Mouse (Mus musculus): ENCODE results near the gene Mnd1. TPM values are rescaled to one million over a fixed set of nuclear protein-coding genes. Genes with fewer than 3 reads are reported as not detected.

Mnd1 gene
- polyA plus RNA-seq, 1 experiment from 2014 or later, result 13.4 TPM

DNA sequence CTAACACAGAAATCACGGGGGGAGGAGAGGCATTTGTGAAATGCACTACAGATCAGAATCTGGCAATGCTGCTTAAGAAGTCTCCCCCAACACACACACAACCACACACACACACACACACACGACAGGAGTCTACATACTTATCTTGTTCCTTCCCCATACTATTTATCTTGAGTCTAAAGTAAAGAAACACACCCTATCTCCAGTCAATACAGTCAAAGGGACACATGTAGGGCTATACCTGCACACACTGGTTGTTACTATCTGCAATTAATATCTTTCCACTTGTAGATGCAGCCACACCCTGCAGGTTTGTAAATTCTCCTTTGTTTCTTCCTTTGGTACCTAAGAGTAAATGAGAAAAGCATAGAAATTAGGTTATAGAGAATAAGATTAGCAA is 22.2 kb upstream of the Mnd1 start:
- Histone ChIP-seq H3K9me3 (no peaks in the 10 kb centered on the region), H3K27me3 (replicated peaks; ENCODE audit: low read depth, poor library complexity, severe bottlenecking) (no peaks in the 10 kb centered on the region), H3K4me3 (no peak overlapping the region), H3K36me3 (replicated peaks) (peaks cover 15% of the 10 kb centered on the region), H3K27ac (replicated peaks) (no peak overlapping the region), H3K4me1 (peaks cover 13% of the 10 kb centered on the region)
- no peak for DNase-seq (ENCODE audit: low spot score)
- 85% methylated on average over 2 of the region's 2 CpGs for WGBS

- H3K4me1 ChIP-seq, result peaks cover 9% of the 10 kb centered on the region; the same call in 1 of the 2 replicates
- 57% methylated on average over 7 of the region's 7 CpGs for WGBS
- no peak overlapping the region for H3K4me3 ChIP-seq
- no peaks in the 10 kb centered on the region for H3K27me3 ChIP-seq (replicated peaks; ENCODE audit: low read depth, poor library complexity, severe bottlenecking)
- no peaks in the 10 kb centered on the region for H3K9me3 ChIP-seq
- no peak overlapping the region for H3K27ac ChIP-seq (replicated peaks)
- DNase-seq (ENCODE audit: low spot score), result peak; percentile 78
- H3K36me3 ChIP-seq (replicated peaks), result peaks cover 32% of the 10 kb centered on the region
Measured at GRCm38 (mm10) chr3:84175337-84176315, 20.0 kb upstream of the Mnd1 start.

DNA sequence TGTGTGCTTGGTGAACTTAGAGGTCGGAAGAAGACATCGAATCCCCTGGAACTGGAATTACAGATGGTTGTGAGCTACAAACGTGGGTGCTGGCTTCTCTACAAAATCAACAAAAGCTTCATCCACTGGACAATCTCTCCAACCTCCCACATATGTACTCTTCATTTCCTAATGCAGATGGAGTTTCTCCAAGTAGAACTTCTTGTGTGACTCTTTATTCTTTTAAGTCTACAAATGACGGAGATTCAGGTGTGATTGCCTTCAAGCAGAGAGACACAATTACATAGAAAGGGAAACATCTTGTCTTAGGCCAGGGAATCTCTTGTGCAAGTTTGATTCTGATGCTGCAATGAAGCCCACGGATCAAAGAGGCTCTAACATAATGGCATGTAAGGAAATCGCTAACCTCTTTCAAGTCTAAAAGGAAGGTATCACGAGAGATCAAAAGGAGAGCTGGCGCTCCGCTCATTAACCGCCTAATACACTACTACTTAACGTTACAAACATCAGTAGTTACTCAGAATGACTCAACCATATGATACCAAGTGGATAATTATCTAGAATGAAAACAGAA is 18.1 kb upstream of the Mnd1 start, which contains the start of gene Gm6525:
Gm6525 (plus strand) TSS at position 524 of the 574 bp plus-strand sequence.
- 83% methylated on average over 11 of the region's 11 CpGs for WGBS
- no peak within 1 kb of the TSS for H3K27ac ChIP-seq (replicated peaks)
- H3K9me3 ChIP-seq, result no peaks in the 10 kb centered on the region
- no peak within 1 kb of the TSS for H3K4me3 ChIP-seq
- no peaks in the 10 kb centered on the region for H3K27me3 ChIP-seq (replicated peaks; ENCODE audit: low read depth, poor library complexity, severe bottlenecking)
- no peak for DNase-seq (ENCODE audit: low spot score)
- peaks cover 9% of the 10 kb centered on the region; the same call in 1 of the 2 replicates for H3K4me1 ChIP-seq
- peaks cover 46% of the 10 kb centered on the region for H3K36me3 ChIP-seq (replicated peaks)

DNA sequence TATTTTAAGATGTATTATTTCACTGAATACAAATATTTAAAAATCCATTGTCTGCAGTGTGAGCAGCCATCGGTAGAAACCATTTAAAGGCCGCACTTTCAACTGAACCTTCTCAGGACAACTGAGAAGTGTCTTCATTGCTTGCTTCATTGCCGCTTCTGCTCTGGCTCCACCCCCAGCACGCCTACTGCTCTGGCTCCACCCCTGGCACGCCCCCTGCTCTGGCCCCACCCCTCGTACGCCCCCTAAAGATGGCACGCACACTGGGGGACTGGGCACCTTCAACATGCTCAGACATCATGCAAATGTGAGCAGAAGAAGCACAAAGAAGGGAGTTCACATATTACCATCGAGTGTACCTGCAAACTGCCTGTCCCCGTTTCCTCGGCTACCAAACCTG is 16.8 kb upstream of the Mnd1 start:
- H3K4me1 ChIP-seq, result peaks cover 9% of the 10 kb centered on the region; the same call in 1 of the 2 replicates
- WGBS, result 49% methylated on average over 11 of the region's 11 CpGs
- H3K9me3 ChIP-seq, result no peaks in the 10 kb centered on the region
- H3K27me3 ChIP-seq (replicated peaks; ENCODE audit: low read depth, poor library complexity, severe bottlenecking), result no peaks in the 10 kb centered on the region
- no peak for DNase-seq (ENCODE audit: low spot score)
- H3K36me3 ChIP-seq (replicated peaks), result peaks cover 47% of the 10 kb centered on the region
- H3K4me3 ChIP-seq, result no peak overlapping the region
- H3K27ac ChIP-seq (replicated peaks), result no peak overlapping the region

GRCm38 (mm10) chr3:84169393-84170005 is 13.9 kb upstream of the Mnd1 start:
- Histone ChIP-seq H3K27ac (replicated peaks) (no peak overlapping the region), H3K27me3 (replicated peaks; ENCODE audit: low read depth, poor library complexity, severe bottlenecking) (no peaks in the 10 kb centered on the region), H3K36me3 (replicated peaks) (peaks cover 66% of the 10 kb centered on the region), H3K4me3 (no peak overlapping the region), H3K4me1 (peaks cover 3% of the 10 kb centered on the region; the same call in 1 of the 2 replicates), H3K9me3 (no peaks in the 10 kb centered on the region)
- WGBS, result 70% methylated on average over 8 of the region's 8 CpGs
- no peak for DNase-seq (ENCODE audit: low spot score)

DNA sequence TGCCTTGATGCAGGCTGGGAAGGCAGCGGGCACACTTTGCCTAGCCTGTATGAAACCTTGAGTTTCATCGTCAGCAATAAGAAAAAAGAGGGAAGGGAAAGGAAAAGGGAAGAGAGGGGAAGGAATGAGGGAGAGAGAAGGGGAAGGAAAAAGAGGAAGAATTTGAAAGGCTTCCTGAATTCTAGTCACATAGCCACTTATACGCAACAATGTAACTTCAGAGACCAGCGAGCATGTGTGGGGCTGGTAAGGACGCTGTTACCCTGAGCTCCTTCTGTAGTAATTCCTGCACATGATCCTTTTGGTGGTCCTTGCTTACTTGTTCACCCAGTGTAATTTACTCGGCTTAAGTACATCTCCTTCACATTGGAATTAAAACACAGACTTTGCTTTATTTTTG is 13.4 kb upstream of the Mnd1 start:
- H3K27me3 ChIP-seq (replicated peaks; ENCODE audit: low read depth, poor library complexity, severe bottlenecking), result no peaks in the 10 kb centered on the region
- H3K4me1 ChIP-seq, result peaks cover 3% of the 10 kb centered on the region; the same call in 1 of the 2 replicates
- no peaks in the 10 kb centered on the region for H3K9me3 ChIP-seq
- no peak for DNase-seq (ENCODE audit: low spot score)
- H3K36me3 ChIP-seq (replicated peaks), result peaks cover 72% of the 10 kb centered on the region
- H3K4me3 ChIP-seq, result no peak overlapping the region
- no peak overlapping the region for H3K27ac ChIP-seq (replicated peaks)
- 91% methylated on average over 6 of the region's 6 CpGs for WGBS

GRCm38 (mm10) chr3:84166073-84166472 is 10.5 kb upstream of the Mnd1 start:
- Histone ChIP-seq H3K27ac (replicated peaks) (no peak overlapping the region), H3K27me3 (replicated peaks; ENCODE audit: low read depth, poor library complexity, severe bottlenecking) (no peaks in the 10 kb centered on the region), H3K9me3 (no peaks in the 10 kb centered on the region), H3K4me3 (no peak overlapping the region), H3K36me3 (replicated peaks) (peaks cover 54% of the 10 kb centered on the region), H3K4me1 (no peaks in the 10 kb centered on the region)
- no peak for DNase-seq (ENCODE audit: low spot score)
- 93% methylated on average over 5 of the region's 5 CpGs for WGBS

GRCm38 (mm10) chr3:84165391-84165790 is 9.8 kb upstream of the Mnd1 start:
- peaks cover 49% of the 10 kb centered on the region for H3K36me3 ChIP-seq (replicated peaks)
- WGBS, result 95% methylated on average over 3 of the region's 3 CpGs
- H3K27me3 ChIP-seq (replicated peaks; ENCODE audit: low read depth, poor library complexity, severe bottlenecking), result no peaks in the 10 kb centered on the region
- DNase-seq (ENCODE audit: low spot score), result no peak
- H3K4me3 ChIP-seq, result no peak overlapping the region
- H3K4me1 ChIP-seq, result no peaks in the 10 kb centered on the region
- no peak overlapping the region for H3K27ac ChIP-seq (replicated peaks)
- H3K9me3 ChIP-seq, result no peaks in the 10 kb centered on the region

DNA sequence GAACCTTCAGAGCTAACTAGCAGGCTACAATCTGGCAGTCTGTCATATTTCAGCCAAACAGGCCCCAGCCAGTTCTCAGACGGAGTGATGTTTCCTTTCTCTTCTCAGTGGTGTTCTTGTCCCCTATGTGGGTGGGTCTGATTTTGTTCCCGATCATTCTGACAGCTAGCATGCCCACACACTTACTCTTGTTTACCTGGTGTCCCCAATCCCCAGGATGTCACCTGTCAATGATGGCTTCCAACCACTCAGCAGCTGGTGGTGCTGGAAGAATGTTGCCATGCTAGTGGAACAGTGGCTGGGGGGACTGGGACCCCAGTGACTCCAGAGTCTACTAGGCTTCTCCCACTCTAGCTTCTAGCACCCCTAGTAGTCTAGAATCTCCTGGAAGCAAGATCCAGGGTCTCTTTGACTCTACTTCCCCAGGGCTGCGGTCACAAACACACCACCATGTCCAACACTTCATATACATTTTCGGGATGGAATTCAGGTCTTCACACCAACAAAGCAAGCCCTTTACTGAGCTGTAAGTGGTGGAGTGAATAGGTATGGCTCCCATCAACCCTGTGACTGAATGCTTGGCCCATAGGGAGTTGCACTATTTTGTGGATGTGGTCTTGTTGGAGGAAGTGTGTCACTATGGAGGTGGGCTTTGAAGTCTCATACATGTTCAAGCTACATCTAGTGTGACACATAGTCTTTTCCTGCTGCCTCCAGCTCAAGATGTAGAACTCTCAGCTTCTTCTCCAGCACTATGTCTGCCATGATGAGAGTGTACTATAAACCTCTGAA is 2.2 kb upstream of the Mnd1 start:
- Histone ChIP-seq H3K9me3 (no peaks in the 10 kb centered on the region), H3K36me3 (replicated peaks) (peaks cover 14% of the 10 kb centered on the region), H3K4me1 (peaks cover 32% of the 10 kb centered on the region), H3K27ac (replicated peaks) (no peak overlapping the region), H3K27me3 (replicated peaks; ENCODE audit: low read depth, poor library complexity, severe bottlenecking) (no peaks in the 10 kb centered on the region), H3K4me3 (no peak overlapping the region)
- WGBS, result 90% methylated on average over 4 of the region's 4 CpGs
- DNase-seq (ENCODE audit: low spot score), result no peak

- no peak for DNase-seq (ENCODE audit: low spot score)
- Histone ChIP-seq H3K27ac (replicated peaks) (no peak overlapping the region), H3K4me3 (no peak overlapping the region), H3K4me1 (peaks cover 34% of the 10 kb centered on the region), H3K36me3 (replicated peaks) (peaks cover 14% of the 10 kb centered on the region), H3K9me3 (no peaks in the 10 kb centered on the region), H3K27me3 (replicated peaks; ENCODE audit: low read depth, poor library complexity, severe bottlenecking) (no peaks in the 10 kb centered on the region)
- 54% methylated on average over 4 of the region's 4 CpGs for WGBS
Measured at GRCm38 (mm10) chr3:84157011-84157410, 1.4 kb upstream of the Mnd1 start.

DNA sequence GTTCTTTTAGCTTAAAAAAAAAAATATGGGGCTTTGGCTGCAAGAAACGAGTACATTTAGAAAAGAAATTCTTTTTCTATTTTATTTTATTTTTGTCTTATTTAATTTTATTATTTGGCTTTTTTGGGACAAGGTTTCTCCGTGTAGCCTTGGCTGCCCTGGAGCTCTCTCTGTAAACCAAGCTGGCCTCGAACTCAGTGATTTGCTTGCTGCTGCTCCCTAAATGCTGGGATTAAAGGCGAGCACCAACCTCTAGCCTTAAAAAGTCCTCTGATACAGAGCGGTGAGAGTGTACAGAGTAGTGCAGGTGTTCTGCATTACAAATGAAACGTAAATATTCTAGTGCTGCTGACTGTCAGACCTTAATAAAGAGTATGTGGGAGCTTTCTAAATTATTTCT is 519 bp upstream of the Mnd1 start:
- no peaks in the 10 kb centered on the region for H3K9me3 ChIP-seq
- 49% methylated on average over 6 of the region's 6 CpGs for WGBS
- 0 out of 2 replicates have a peak overlapping the region, but pooled peaks have one; percentile 24 for H3K27ac ChIP-seq (replicated peaks)
- DNase-seq (ENCODE audit: low spot score), result no peak
- H3K27me3 ChIP-seq (replicated peaks; ENCODE audit: low read depth, poor library complexity, severe bottlenecking), result no peaks in the 10 kb centered on the region
- peaks cover 34% of the 10 kb centered on the region for H3K4me1 ChIP-seq
- H3K4me3 ChIP-seq, result peak overlapping the region; percentile 71; the same call in 1 of the 2 replicates
- peaks cover 14% of the 10 kb centered on the region for H3K36me3 ChIP-seq (replicated peaks)

DNA sequence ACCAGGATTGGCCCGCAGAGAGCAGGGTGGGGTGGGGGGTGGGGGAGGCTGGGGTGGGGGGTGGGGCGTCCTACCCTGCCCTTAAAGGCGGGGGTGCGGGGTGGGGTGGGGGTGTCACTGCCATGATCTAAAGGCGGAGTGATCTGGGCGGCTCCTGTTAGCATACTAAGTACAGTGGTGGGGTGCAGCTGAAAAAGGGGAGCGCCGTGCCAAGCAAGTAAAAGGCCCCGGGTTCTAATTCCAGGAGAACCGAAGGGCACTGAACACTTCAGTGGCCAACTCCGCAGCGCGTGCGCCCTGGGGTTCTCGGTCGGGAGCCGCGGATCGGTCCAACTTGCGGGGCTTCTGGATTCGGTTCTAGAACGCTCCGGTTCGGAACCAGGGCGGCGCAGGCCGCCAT is 440 bp downstream of the Mnd1 start:
- WGBS, result under 1% methylated on average over 27 of the region's 27 CpGs

More for the DNA sequence above, 440 bp downstream of the Mnd1 start:
- no peaks in the 10 kb centered on the region for H3K27me3 ChIP-seq (replicated peaks; ENCODE audit: low read depth, poor library complexity, severe bottlenecking)
- H3K9me3 ChIP-seq, result no peaks in the 10 kb centered on the region
- peak overlapping the region; percentile 71 for H3K4me3 ChIP-seq
- no peak for DNase-seq (ENCODE audit: low spot score)
- H3K27ac ChIP-seq (replicated peaks), result peak overlapping the region; percentile 98
- H3K4me1 ChIP-seq, result peaks cover 34% of the 10 kb centered on the region
- peaks cover 11% of the 10 kb centered on the region for H3K36me3 ChIP-seq (replicated peaks)
